ENCODE assay signal across 8 mouse cellular contexts in genomic region chr19:7068136-7068535, GRCm38 (mm10). TPM values are rescaled to one million over a fixed set of nuclear protein-coding genes. Genes with fewer than 3 reads are reported as not detected.
DNase-seq lines count a peak whose midpoint lies in the region; ATAC-seq and TF ChIP-seq lines count a peak whose summit lies in the region.

No protein-coding gene starts in this region.

- H3K9me3 ChIP-seq in limb, embryonic 15.5 days = no peaks in the 10 kb centered on the region
- H3K9me3 ChIP-seq in midbrain, postnatal 0 days (ENCODE audit: low read length) = no peaks in the 10 kb centered on the region
- H3K9me3 ChIP-seq in stomach, embryonic 14.5 days (ENCODE audit: control insufficient read depth, low read depth, low read length) = no peaks in the 10 kb centered on the region

- H3K4me2 ChIP-seq in limb, embryonic 15.5 days = peak overlapping the region; percentile 31
- 0 out of 2 replicates have a peak overlapping the region, but pooled peaks have one; percentile 12 for H3K4me2 ChIP-seq in midbrain, postnatal 0 days (ENCODE audit: low read depth, low read length, poor library complexity, severe bottlenecking)
- peak overlapping the region; percentile 1; the same call in 1 of the 2 replicates for H3K4me2 ChIP-seq in stomach, embryonic 14.5 days (replicated peaks; ENCODE audit: low read depth, low read length)

- peak; percentile 95 for TF ChIP-seq CTCF in midbrain, postnatal 0 days (IDR thresholded peaks at IDR 0.05)

- H3K27me3 ChIP-seq in limb, embryonic 15.5 days = peaks cover 29% of the 10 kb centered on the region
- 0 out of 2 replicates have a peak, but pooled peaks cover 5% of the 10 kb centered on the region for H3K27me3 ChIP-seq in midbrain, postnatal 0 days (ENCODE audit: insufficient read depth, low read length)
- H3K27me3 ChIP-seq in stomach, embryonic 14.5 days (ENCODE audit: control insufficient read depth, insufficient read depth, low read length) = no peaks in the 10 kb centered on the region

- H3K27ac ChIP-seq in limb, embryonic 15.5 days = no peak overlapping the region
- H3K27ac ChIP-seq in midbrain, postnatal 0 days (ENCODE audit: low read depth, low read length) = no peak overlapping the region
- H3K27ac ChIP-seq in stomach, embryonic 14.5 days (ENCODE audit: low read length) = no peak overlapping the region

- no peak overlapping the region for H3K4me3 ChIP-seq in limb, embryonic 15.5 days
- H3K4me3 ChIP-seq in midbrain, postnatal 0 days (ENCODE audit: low read depth, low read length) = no peak overlapping the region
- no peak overlapping the region for H3K4me3 ChIP-seq in stomach, embryonic 14.5 days (ENCODE audit: low read depth, low read length)

- no peaks in the 10 kb centered on the region for H3K36me3 ChIP-seq in limb, embryonic 15.5 days
- no peaks in the 10 kb centered on the region for H3K36me3 ChIP-seq in midbrain, postnatal 0 days (ENCODE audit: insufficient read depth, low read length)
- H3K36me3 ChIP-seq in stomach, embryonic 14.5 days (ENCODE audit: control insufficient read depth, insufficient read depth, low read length) = no peaks in the 10 kb centered on the region

- H3K9ac ChIP-seq in limb, embryonic 15.5 days = no peak overlapping the region
- H3K9ac ChIP-seq in midbrain, postnatal 0 days (replicated peaks; ENCODE audit: low read length, poor library complexity, severe bottlenecking) = no peak overlapping the region
- no peak overlapping the region for H3K9ac ChIP-seq in stomach, embryonic 14.5 days (replicated peaks; ENCODE audit: low read depth, low read length)

- DNase-seq in cerebellum, adult 11 months = peak; percentile 75
- DNase-seq in cerebellum, postnatal 25 days = peak; percentile 91 to 94
- peak; percentile 84 for DNase-seq in gastrocnemius, adult 18-20 months (ENCODE audit: low spot score)
- DNase-seq in kidney, adult 8-10 months = peak; percentile 58 to 80
- DNase-seq in midbrain, postnatal 0 days (ENCODE audit: low spot score) = peak; percentile 78

- 2% methylated on average over 14 of the region's 14 CpGs for WGBS in limb, embryonic 15.5 days
- WGBS in midbrain, postnatal 0 days = 1% methylated on average over 14 of the region's 14 CpGs
- WGBS in stomach, embryonic 14.5 days = 5% methylated on average over 14 of the region's 14 CpGs

- peaks cover 61% of the 10 kb centered on the region for H3K4me1 ChIP-seq in limb, embryonic 15.5 days
- H3K4me1 ChIP-seq in midbrain, postnatal 0 days (ENCODE audit: insufficient read depth, low read length) = peaks cover 10% of the 10 kb centered on the region; the same call in 1 of the 2 replicates
- peaks cover 46% of the 10 kb centered on the region for H3K4me1 ChIP-seq in stomach, embryonic 14.5 days (ENCODE audit: control insufficient read depth, insufficient read depth, low read length)

- ATAC-seq in cerebellum, adult (ENCODE audit: insufficient number of reproducible peaks, low FRiP score, low TSS enrichment) = no peak
- 0 out of 2 replicates have a peak, but pooled peaks have one; percentile 20 for ATAC-seq in limb, embryonic 15.5 days (ENCODE audit: insufficient number of reproducible peaks, low FRiP score, low TSS enrichment, low read depth)
- peak; percentile 67 for ATAC-seq in midbrain, postnatal 0 days (ENCODE audit: low FRiP score)
- ATAC-seq in stomach, embryonic 14.5 days (ENCODE audit: insufficient number of reproducible peaks, insufficient read depth, low FRiP score, low read depth) = no peak

RNA-seq across cellular contexts. Expression of gene Macrod1, which starts 11.5 kb away (rescaled TPM):
- 100 to 1,000 TPM; 276 to 311 TPM for total RNA-seq in gastrocnemius, adult 18-20 months (2021)
- 18.2 and 27.2 TPM in 2 replicates for polyA plus RNA-seq in limb, embryonic 15.5 days (2015; fragmentation: Nextera tagmentation; extraction: Ambion mirVana)
- 1.4 and 5.1 TPM in 2 replicates for total RNA-seq in midbrain, postnatal 0 days (2014; rRNA removed)
- polyA plus RNA-seq in midbrain, postnatal 0 days (2015; fragmentation: Nextera tagmentation; extraction: Ambion mirVana) = 5.9 and 6.2 TPM in 2 replicates
- polyA plus RNA-seq in stomach, embryonic 14.5 days (2014; fragmentation: Nextera tagmentation; extraction: Ambion mirVana) = 7.7 and 8.3 TPM in 2 replicates

RNA-seq across cellular contexts. Expression of gene Stip1, which starts 28.4 kb away (rescaled TPM):
- 10 to 100 TPM; 89.7 to 98.5 TPM for total RNA-seq in gastrocnemius, adult 18-20 months (2021)
- 207 and 226 TPM in 2 replicates for polyA plus RNA-seq in limb, embryonic 15.5 days (2015; fragmentation: Nextera tagmentation; extraction: Ambion mirVana)
- total RNA-seq in midbrain, postnatal 0 days (2014; rRNA removed) = 97.0 and 101 TPM in 2 replicates
- 142 and 147 TPM in 2 replicates for polyA plus RNA-seq in midbrain, postnatal 0 days (2015; fragmentation: Nextera tagmentation; extraction: Ambion mirVana)
- 201 and 210 TPM in 2 replicates for polyA plus RNA-seq in stomach, embryonic 14.5 days (2014; fragmentation: Nextera tagmentation; extraction: Ambion mirVana)

RNA-seq across cellular contexts. Expression of gene Flrt1, which starts 37.4 kb away (rescaled TPM):
- total RNA-seq in gastrocnemius, adult 18-20 months (2021) = 1 to 10 TPM; 1.1 to 1.9 TPM
- polyA plus RNA-seq in limb, embryonic 15.5 days (2015; fragmentation: Nextera tagmentation; extraction: Ambion mirVana) = 5.6 and 5.8 TPM in 2 replicates
- 9.9 and 11.4 TPM in 2 replicates for total RNA-seq in midbrain, postnatal 0 days (2014; rRNA removed)
- polyA plus RNA-seq in midbrain, postnatal 0 days (2015; fragmentation: Nextera tagmentation; extraction: Ambion mirVana) = 9.8 and 11.9 TPM in 2 replicates
- 7.4 and 9.2 TPM in 2 replicates for polyA plus RNA-seq in stomach, embryonic 14.5 days (2014; fragmentation: Nextera tagmentation; extraction: Ambion mirVana)

RNA-seq across cellular contexts. Expression of gene Fermt3, which starts 48.9 kb away (rescaled TPM):
- under 1 TPM; 0.64 to 0.93 TPM for total RNA-seq in gastrocnemius, adult 18-20 months (2021)
- 13.1 TPM in 2 replicates for polyA plus RNA-seq in limb, embryonic 15.5 days (2015; fragmentation: Nextera tagmentation; extraction: Ambion mirVana)
- 5.6 and 6.2 TPM in 2 replicates for total RNA-seq in midbrain, postnatal 0 days (2014; rRNA removed)
- 3.0 and 3.4 TPM in 2 replicates for polyA plus RNA-seq in midbrain, postnatal 0 days (2015; fragmentation: Nextera tagmentation; extraction: Ambion mirVana)
- 8.2 and 8.3 TPM in 2 replicates for polyA plus RNA-seq in stomach, embryonic 14.5 days (2014; fragmentation: Nextera tagmentation; extraction: Ambion mirVana)

Comparison
In these comparisons a context has a peak if more than half of its experiments do, and no peak if none do; other contexts are left out.
1. ATAC-seq: peak in limb, embryonic 15.5 days (single experiment) and midbrain, postnatal 0 days (single experiment); none in cerebellum, adult (single experiment) and stomach, embryonic 14.5 days (single experiment).
2. Peak in every context shown above with its lines, with median percentiles within 50 percentile points of each other: DNase-seq and H3K4me2 ChIP-seq.